Mouse (Mus musculus) left cerebral cortex, postnatal 36 days (tissue): ENCODE results near the gene Fam83d. TPM values are rescaled to one million over a fixed set of nuclear protein-coding genes. Genes with fewer than 3 reads are reported as not detected.
A peak's percentile ranks its signal among the peaks of the same experiment; 100 is the strongest.

Experiments
- DNase-seq, 2 experiments: peaks; one replicate each; pipeline ENCODE4 v3.0.0; 2021 to 2022; ENCODE audit warnings: low spot score in 2 of 2, mixed read lengths in 1 of 2
- intact Hi-C: fragments of 180-260 bp; cut with DNase I; formaldehyde crosslinking; loops from one replicate; pipeline ENCODE4 v1.15.1; 2025
- total RNA-seq, 2 experiments: library from RNA; stranded (reverse); gene quantifications; 2 replicates each; pipeline ENCODE4 v1.2.3; 2021

The Fam83d gene
- total RNA-seq, 2 experiments from 2014 or later: 1.6 to 2.2 TPM

DNA sequence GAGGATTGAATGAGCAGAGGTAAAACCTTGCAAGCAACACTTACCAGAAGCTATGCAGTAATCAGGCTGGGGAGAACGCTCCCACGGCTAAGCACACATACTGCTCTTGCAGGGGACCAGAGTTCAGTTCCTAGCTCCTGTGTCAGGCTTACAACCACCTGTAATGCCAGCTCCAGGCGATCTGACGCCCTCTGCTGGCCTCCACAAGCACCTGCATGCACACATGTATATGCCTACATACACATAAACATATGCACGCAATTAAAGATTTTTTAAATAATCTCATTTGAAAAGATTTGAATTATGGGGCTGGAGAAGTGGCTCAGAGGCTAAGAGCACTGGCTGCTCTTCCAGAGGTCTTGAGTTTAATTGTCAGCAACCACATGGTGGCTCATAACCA is 25.5 kb upstream of the Fam83d start:
- intact Hi-C loops: no loop called here
- DNase-seq: no peak

DNA sequence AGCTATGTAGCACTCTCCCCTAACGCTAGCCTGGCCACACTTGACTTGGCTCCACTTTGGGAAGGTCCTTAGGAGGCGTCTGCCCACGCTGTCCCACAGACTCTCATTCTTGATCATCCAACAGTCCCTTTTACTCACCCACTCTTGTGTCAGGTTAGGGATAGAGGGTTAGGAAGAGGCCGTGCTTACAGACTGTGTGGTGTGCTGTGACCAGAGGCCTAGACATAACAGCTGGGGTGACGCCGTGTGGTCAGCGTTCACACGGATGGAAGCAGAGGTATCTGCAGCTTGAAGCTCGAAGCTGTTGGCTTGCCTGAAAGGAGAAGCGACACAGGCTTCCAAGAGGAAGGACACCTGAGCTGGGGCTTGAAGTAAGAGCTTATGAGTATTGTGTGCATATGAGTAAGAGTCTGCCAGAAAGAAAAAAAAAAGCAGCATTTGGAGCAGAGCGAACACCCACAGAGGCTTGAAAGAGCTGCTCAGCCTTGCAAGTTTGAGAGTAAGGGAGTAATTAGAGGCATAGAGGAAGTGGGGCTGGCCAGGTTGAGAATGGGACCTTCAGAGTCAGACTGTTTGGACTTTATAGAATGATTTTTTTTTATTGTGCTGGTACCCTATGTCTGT is 24.3 kb upstream of the Fam83d start:
- intact Hi-C loops: loop anchor here (2.0 kb wide), 1 partner anchor 75 kb away; no protein-coding TSS in a partner anchor
- no peak for DNase-seq

DNA sequence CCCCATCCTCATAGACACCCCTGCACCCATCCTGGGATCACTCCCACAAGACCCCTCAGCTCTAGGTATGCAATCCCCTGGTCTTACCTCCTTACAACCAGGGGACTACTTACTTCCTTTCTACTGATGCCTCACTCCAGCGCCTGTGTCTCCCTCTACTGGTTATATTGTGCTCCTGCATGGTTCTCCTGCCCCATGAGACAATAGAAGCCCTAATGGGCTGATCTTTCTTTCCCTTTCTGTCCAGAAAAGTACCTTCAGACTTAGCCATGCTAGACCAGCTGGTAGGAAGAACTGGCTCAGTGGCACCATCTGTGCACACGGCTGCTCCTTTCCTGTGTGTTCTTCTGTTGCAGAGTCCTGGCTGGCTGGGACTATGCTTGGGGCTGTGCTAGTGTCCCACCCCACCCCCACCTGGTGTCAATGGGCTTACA is 22.8 kb upstream of the Fam83d start:
- intact Hi-C loops: loop anchor here (2.0 kb wide), 1 partner anchor 76 kb away; no protein-coding TSS in a partner anchor
- DNase-seq: no peak

DNA sequence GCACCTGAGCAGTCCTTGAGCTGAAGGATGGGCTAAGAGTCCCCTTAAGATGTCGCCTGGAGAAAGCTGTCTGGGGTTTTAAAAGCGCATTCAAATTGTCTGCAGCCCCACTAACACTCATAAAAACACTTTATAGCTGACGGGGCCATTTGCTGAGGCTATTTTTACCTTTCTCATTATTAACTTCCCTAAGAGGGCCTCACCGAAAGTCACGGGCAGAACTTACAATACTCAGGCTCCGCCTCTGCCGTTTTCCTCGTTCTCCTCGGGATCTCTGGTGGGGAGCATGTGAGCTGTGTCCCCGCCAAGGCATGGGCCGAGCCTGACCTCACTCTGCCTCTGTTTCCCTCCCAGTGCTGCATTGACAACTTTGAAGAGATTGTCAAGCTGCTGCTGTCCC is 21.7 kb upstream of the Fam83d start:
- no peak for DNase-seq
- intact Hi-C loops: no loop called here

DNA sequence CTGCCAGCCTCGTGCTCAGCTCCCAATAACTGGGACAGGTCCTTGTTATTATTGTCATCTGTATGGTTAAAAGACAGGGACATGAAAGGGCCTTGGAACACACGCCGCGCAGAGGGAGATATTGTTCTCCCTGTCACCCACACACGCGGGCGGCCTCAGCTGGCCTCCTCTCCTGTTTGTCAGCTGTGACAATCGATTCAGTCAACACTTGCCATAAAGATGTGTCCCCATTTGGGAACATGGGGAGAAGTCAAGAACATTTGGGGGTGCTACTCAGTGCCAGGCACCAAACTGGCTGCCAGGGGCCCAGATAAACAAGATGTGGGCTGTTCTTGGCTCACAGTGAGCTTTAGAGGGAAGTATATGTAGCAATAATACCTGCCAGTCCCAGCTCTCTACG is 18.5 kb upstream of the Fam83d start:
- intact Hi-C loops: no loop called here
- DNase-seq: peak in 1 of 2 experiments; percentile 44

DNA sequence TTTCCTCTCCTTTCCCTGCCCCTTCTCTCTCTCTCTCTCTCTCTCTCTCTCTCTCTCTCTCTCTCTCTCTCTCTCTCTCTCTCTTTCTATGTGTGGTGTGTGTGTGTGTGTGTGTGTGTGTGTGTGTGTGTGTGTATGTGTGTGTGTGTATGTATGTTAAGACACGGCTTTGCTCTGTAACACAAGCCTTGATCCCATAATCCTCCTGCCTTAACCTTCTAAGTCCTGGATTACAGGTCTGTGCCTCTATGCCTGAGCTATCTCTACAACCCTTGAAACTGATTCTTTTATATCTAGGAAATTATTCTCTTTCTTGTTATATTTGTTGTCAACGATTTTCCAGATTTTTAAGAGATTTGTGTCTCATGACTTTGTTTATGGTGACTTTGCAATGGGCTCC is 7.7 kb upstream of the Fam83d start:
- intact Hi-C loops: loop anchor here (5.0 kb wide), 1 partner anchor 102 kb away; no protein-coding TSS in a partner anchor

DNA sequence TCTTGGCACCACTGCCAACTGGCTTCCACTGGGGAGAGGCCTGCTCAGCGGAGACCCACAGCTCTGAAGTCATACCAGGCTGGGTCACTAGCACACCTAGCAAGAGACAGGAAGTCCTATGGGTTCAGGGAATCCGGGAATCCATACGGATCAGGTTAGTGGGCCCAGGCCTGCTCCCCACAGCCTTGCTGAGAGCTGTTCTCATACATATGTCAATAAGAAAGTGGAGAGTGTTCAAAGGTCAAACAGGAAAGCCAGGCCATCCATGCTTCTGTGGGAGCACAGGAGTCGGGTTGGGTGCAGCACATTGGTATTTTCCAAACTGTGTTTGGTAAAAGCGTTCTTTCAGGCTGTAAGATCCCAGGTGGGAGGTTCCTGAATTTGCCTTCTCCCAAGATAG is 5.6 kb upstream of the Fam83d start:
- no peak for DNase-seq
- intact Hi-C loops: loop anchor here (5.0 kb wide), 1 partner anchor 100 kb away; no protein-coding TSS in a partner anchor

More for the DNA sequence above, 7.7 kb upstream of the Fam83d start:
- no peak for DNase-seq

DNA sequence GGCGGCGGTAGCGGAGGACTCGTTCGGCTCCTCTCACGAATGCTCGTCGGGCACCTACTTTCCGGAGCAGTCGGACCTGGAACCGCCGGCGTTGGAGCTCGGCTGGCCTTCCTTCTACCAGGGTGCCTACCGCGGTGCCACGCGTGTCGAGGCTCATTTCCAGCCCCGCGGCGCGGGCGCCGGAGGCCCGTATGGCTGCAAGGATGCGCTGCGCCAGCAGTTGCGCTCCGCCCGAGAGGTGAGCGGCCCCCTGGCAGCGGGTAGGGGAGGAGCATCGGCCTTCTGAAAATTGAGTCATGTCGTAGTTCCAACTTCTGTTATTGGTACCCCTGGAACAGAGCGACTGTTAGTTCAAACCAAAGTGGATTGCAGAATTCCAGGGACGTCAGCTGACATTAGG is 457 bp downstream of the Fam83d start:
- DNase-seq: no peak
- intact Hi-C loops: no loop called here

DNA sequence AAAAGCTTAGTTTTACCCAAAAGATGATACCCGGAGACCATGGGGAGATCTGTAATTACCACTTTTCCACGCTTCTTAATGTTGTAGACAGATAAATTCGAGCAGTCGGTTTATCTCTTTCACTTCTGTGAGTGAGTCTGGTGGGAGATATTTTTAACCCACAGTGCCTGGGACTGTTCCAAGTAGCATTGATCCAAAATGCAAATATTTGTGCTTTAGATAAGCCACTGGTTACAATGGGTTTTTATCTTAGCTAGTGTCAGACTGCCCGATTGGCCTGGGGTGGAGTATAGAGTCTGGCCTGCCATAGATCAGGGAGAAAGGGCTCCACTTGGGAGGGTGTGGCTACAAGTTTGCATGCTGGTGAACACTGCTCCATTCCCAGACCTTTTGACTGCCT is 878 bp downstream of the Fam83d start:
- DNase-seq: no peak
- intact Hi-C loops: no loop called here

DNA sequence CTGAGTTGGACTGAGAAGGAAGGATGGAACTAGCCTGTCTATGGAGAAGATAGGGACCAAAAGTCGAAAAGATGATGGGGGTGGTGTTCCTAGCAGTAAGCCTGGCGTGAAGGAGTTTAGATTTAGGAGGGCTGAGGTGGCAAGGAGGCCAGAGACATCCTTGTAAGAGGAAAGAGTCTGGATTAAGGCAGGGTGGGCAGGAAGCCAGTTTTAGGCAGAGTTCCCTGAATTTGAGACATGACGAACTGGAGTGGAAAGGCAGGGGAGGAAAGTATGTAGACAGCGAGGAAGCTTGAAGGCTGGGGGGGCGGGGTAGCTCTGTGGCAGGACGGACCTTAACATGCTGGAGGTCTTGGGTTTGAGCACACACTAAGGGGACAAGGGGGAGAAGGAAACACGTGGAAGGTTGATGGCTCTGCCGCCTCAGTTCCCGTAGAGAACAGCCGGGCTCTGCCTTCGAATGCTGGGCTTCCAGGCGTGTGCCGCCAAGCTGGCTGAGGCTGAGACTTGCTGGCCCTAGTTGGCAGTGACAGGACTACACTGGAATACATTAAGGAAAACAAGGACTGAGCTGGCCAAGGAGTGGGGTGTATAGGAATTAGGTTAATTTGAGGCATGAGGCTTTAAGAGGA is 2.3 kb downstream of the Fam83d start:
- no peak for DNase-seq
- intact Hi-C loops: no loop called here

DNA sequence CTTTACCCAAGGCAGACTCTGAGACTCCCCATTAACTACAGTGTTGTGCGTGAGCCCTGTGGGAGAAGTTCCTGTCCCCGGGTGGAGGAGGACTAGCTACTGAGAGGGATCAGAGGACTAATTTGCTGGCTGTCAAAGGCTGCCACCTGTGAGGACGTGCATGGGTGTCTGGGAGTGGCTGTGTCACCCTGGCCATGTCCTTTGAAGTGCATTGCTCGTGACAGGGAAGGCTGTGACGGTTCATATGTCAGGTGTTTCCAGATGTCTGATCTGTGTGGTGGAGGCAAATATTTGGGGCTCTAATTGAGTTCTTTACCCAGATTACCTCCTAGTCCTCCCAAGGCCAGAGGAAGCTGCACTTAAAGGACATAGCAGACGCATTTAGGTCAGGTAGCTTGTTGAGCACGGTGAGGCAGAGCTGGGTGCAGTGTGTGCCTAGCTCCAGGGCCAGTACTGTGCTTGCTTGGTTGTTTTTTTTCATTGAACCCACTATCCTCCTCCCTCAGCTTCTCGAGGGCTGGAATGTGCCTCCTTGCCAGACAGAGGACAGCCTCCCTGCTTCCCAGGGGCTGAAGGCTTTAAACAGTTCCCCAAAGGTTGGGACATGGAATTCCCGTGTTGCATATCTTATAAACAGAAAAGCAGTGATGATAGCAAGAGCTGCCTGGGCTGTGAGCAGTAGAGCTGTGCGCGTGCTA is 3.3 kb downstream of the Fam83d start:
- intact Hi-C loops: no loop called here

DNA sequence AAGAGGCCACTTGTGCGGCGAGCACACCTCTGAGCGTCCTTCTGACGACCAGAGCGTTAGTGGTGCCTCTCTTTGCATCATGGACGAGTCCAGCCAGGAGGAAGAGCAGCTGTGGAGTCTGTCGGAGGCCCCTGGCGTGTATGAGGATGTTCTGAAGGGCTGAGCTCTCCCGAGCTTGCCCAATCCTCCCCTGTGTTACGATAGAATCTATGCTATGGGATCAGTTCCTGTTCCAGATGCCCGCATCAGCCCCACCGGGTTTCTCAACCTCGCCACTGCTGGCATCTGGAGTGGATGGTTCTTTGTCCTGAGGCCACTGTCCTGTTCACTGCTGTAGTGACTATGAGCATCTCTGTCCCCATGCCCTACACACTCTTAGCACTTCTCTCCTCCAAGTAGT is 4.9 kb downstream of the Fam83d start:
- no peak for DNase-seq
- intact Hi-C loops: no loop called here

More for the DNA sequence above, 3.3 kb downstream of the Fam83d start:
- DNase-seq: no peak

DNA sequence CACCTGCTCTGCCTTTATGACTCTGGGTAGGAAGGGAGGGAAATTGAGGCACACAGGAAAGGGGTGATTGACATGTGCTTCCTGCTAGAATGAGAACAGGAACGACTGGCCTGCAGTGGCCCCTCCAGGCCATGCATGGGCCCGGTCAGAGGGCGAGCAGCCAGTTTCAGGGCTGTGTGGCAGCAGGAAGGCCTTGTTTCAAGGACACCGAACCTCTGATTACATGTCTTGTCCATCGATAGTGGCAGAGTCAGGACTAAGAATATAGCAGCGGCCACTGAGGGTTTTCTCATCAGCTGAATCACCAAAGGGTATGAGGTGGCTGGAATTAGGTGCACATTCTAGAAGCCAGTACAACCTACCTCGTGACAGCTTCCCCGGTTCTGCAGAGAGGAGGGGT is 7.0 kb downstream of the Fam83d start:
- intact Hi-C loops: no loop called here
- no peak for DNase-seq

DNA sequence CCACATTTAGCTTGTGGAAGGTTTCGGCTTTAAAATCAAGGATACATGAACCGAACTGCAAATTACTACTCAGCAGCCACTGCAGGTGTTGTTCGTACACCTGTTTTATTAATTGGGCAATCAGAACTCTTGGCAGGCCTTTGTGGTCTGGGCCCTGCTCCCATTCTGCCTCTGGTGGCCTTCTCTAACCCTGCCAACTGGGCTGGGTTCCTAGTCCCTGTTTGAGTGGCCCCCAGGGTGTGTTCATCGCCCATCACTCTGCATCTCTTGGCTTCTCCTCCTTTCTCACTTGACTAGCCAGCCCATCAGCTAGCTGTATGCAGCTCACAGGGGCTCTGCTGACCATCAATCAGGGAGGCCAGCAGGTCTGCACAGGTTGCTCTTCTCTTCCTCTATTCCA is 8.8 kb downstream of the Fam83d start:
- intact Hi-C loops: no loop called here

DNA sequence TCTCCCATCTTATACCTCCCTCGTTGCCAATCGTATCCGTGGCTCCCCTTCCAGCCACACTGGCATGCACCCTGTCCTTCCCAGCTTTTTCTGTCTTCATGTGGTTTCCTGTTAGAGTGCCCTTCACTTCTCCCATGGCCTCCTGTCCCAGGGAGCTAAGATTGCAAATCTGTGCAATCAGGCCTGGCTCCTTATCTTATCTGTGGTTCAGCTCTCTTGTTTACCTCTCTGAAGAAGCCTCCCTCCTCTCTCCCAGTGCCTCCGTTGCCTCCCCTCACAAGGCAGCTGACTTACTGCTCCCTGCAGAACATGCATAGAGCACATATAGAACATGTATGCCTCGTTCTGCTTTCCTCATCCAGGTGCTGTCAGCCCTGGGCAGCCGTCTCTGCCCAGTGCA is 9.6 kb downstream of the Fam83d start:
- intact Hi-C loops: no loop called here

More for the DNA sequence above, 8.8 kb downstream of the Fam83d start:
- DNase-seq: no peak

DNA sequence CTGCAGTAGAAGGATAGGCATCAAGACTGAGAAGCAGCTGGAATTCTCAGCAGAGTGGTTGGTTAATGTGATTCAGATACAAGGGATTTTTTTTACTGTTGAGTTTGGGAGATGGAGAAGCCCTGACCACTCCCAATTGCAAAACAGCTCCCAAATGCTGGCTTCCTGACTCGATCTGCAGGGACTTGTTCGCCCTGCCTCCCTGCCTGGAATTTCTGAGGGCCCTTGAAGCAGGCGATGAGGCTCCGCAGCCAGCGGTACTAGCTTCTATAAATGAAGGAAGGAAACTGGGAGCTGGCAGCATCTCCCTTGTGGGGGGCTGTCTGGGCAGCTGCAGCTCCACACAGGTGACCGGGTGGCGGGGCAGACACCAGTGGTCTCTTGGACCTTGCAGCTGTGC is 10.5 kb downstream of the Fam83d start:
- intact Hi-C loops: no loop called here
- no peak for DNase-seq

More for the DNA sequence above, 9.6 kb downstream of the Fam83d start:
- no peak for DNase-seq

DNA sequence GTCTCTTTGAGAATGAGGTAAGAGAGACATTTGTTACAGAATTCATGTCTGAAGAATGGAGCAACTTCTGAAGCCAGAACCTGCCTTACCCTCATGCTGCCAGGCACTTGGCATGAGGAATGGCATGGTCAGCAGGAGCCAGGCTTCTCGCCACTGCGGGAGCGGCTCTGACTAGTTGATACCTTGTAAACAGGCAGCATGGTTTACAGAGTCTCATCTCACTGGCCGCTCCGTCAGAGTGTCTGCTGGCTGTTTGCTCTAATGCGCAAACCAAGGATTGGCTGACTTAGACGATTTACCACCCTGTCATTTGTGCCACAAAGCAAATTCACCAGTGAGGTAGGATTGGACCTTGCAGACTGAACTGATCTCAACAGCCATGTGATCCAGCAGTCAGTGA is 13.2 kb downstream of the Fam83d start:
- no peak for DNase-seq
- intact Hi-C loops: no loop called here

DNA sequence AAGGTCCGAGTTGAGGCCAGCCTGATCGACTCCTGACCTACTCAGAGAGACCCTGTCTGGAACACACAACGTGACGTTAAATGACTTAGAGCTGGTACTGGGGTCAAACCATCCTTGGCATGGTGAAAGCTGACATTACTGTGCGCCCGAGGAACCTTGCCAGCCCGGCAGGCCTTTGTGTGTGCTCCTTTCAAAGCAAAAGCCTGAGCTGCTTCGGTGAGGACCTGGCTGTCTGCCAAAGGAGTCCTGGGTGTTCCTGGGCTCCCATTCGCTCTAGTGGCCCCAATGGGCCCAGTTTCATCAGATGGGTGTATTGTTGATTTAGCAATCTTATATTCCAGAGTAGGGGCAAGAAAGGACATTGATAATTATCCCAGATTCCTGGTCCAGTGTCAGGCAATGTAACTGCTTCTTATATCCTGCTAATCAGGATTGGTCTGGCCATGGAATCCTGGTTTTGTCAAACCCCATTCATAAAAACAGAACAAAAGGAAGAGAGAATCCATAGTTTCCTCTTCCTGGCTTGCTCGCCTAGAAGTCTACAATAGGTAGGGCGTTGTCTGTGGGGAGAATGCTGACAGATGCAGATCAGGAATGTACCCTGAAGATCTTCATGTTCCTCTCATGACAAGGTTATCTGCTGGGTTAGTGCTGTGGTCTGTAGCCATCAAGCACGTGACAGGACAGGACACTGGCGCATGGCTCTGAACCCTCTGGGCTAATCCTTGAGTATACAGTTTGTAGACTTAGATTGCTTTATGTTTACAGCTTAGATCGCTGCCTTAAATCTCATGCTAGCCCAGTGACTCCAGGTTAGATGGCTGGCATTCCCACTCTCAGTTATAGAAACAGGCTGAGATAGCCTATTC is 19.3 kb downstream of the Fam83d start:
- no peak for DNase-seq
- intact Hi-C loops: no loop called here

DNA sequence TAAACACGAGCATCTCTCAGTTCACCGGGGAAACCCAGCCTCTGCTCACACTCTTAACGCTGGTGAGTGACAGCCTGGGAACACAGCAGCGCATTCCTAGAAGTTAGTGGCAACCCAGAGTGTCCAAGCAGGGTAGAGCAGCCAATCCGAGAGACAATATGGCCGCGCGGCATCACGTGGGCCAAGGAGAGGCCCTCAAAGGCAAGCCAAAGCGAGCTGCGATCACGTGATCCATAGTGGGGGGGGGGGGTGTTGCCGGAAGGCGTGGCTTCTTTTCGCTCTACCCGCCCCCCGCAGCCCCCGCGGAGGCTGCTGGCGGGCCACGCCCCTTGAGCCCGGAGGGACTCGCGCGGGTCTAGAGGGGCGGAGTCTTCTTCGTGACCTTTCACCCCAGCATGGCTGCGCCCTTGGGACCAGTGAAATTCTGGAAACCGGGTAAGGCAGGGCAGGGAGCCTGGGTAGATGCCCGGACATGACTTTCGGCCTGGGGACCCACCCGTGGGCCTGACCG is 26.7 kb downstream of the Fam83d start, which contains the start of gene Dhx35:
Gene Dhx35, plus strand, starts transcription at position 314 of the 511 bp plus-strand sequence.
- intact Hi-C loops: no loop called here
- peak; percentile 93 to 94 for DNase-seq

DNA sequence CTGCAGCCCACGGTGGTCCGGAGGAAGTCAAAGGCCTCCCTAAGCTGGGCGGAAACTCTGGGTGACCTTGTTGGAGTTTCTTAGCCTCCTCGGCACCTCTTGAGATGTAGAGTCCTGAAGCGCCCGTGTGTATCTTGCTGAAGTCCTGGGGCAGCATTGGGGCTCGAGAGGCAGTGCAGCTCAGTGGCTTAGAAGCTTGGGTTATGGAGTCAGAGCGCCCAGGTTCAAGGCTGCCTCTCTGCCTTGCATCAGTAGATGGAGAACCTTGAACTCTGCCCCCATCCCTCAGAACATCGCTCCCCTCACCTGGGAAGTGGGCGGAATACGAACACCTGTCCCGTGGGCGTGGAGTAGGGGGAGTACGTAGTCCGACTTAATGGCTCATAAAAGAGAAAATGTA is 27.1 kb downstream of the Fam83d start:
- no peak for DNase-seq

More for the DNA sequence above, 27.1 kb downstream of the Fam83d start:
- intact Hi-C loops: no loop called here
